Mouse (Mus musculus) heart, adult 2 months (tissue): Measurements from ENCODE around the gene Ino80b. TPM values are rescaled to one million over a fixed set of nuclear protein-coding genes. Genes with fewer than 3 reads are reported as not detected.

ENCODE experiments used
- DNase-seq, 2 experiments: peaks; one replicate each; pipeline ENCODE4 v3.0.0; 2021
- H3K27ac ChIP-seq: fragments of 200-600 bp; 2 replicates; pipeline ENCODE4 v1.8.1; 2022
- H3K27me3 ChIP-seq: fragments of 200-500 bp; 2 replicates; pipeline ENCODE4 v1.6.1; 2012; ENCODE audit warnings: mild to moderate bottlenecking, low read length, inconsistent platforms, mixed read lengths; ENCODE audit not compliant: control insufficient read depth, insufficient read depth
- H3K36me3 ChIP-seq: fragments of 200-500 bp; 2 replicates; pipeline ENCODE4 v1.6.1; 2012; ENCODE audit warnings: low read length, inconsistent platforms; ENCODE audit not compliant: control insufficient read depth, insufficient read depth
- H3K4me1 ChIP-seq: fragments of 200-500 bp; 2 replicates; pipeline ENCODE4 v1.6.1; 2011; ENCODE audit warnings: low read length; ENCODE audit not compliant: control insufficient read depth, insufficient read depth
- H3K4me3 ChIP-seq: fragments of 200-600 bp; 2 replicates; pipeline ENCODE4 v1.8.1; 2022
- H3K79me2 ChIP-seq: fragments of 200-500 bp; replicated peaks from 2 replicates; pipeline ENCODE4 v1.6.1; 2012; ENCODE audit warnings: mild to moderate bottlenecking, inconsistent platforms, low read length, moderate library complexity, mixed read lengths; ENCODE audit not compliant: control insufficient read depth, insufficient read depth
- H3K9ac ChIP-seq: fragments of 200-500 bp; 2 replicates; pipeline ENCODE4 v1.6.1; 2012; ENCODE audit warnings: low read depth, mild to moderate bottlenecking, control low read depth, inconsistent platforms, low read length, mixed read lengths
- CTCF ChIP-seq: fragments of 200-600 bp; IDR thresholded peaks from 2 replicates; pipeline ENCODE4 v1.8.1; 2022; ENCODE audit warnings: antibody characterized with exemption, mild to moderate bottlenecking, moderate library complexity
- EP300 ChIP-seq: fragments of 200-500 bp; IDR thresholded peaks from 2 replicates; pipeline ENCODE4 v1.6.1; 2011; ENCODE audit warnings: low read depth, low read length, control low read depth; ENCODE audit not compliant: insufficient read depth
- POLR2A ChIP-seq: fragments of 200-500 bp; IDR thresholded peaks from 2 replicates; pipeline ENCODE4 v1.6.1; 2011; ENCODE audit warnings: mild to moderate bottlenecking, low read depth, low read length, control low read depth; ENCODE audit not compliant: insufficient read depth
- WGBS: fragments of 180-500 bp; shearing (Covaris S2); methylation state at CpG from one replicate; pipeline ENCODE4 v1.1.7; 2018; 5-methylcytosine and 5-hydroxymethylcytosine counted together
- intact Hi-C: fragments of 180-260 bp; cut with DNase I; formaldehyde crosslinking; loops from one replicate; pipeline ENCODE4 v1.15.1; 2025
- polyA plus RNA-seq: library from polyadenylated mRNA; depleted of rRNA; stranded (reverse); fragments of >200 nt; gene quantifications from 2 replicates; pipeline ENCODE4 v1.2.3, GENCODE M21; 2012
- total RNA-seq, 2 experiments: library from RNA; stranded (reverse); gene quantifications; 2 replicates each; pipeline ENCODE4 v1.2.3; 2021

The Ino80b gene
- total and polyA plus RNA-seq, 3 experiments, result 9.5 to 15.1 (median 13.1) TPM

- no peak for DNase-seq
- no peak overlapping the region for H3K27ac ChIP-seq
- H3K27me3 ChIP-seq, result no peaks in the 10 kb centered on the region
- no peaks in the 10 kb centered on the region for H3K79me2 ChIP-seq
- TF ChIP-seq POLR2A, result no peak
- no peak for TF ChIP-seq CTCF
- no peak for TF ChIP-seq EP300
- H3K4me3 ChIP-seq, result no peak overlapping the region
- no peak overlapping the region for H3K9ac ChIP-seq
- 56% methylated on average over 7 of the region's 7 CpGs for WGBS
- intact Hi-C loops, result no loop called here
- no peaks in the 10 kb centered on the region for H3K36me3 ChIP-seq
- H3K4me1 ChIP-seq, result 0 out of 2 replicates have a peak, but pooled peaks cover 2% of the 10 kb centered on the region
Measured at GRCm38 (mm10) chr6:83147280-83147679, 22.0 kb upstream of the Ino80b start.

DNA sequence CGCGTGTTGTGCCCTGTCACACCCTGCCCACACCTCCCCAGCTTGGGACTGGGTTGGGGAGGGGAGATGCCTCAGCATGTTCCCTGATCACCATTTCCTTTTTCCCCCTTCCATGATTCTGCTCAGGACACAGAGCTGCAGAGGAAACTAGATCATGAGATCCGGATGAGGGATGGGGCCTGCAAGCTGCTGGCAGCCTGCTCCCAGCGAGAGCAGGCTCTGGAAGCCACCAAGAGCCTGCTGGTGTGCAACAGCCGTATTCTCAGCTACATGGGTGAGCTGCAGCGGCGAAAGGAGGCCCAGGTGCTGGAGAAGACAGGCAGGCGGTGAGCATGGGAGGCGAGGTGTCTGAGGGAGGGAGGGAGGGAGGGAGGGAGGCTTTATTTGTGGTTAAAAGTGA is 20.6 kb upstream of the Ino80b start:
- H3K27me3 ChIP-seq, result no peaks in the 10 kb centered on the region
- intact Hi-C loops, result no loop called here
- H3K4me3 ChIP-seq, result no peak overlapping the region
- DNase-seq, result no peak
- H3K79me2 ChIP-seq, result no peaks in the 10 kb centered on the region
- 49% methylated on average over 9 of the region's 9 CpGs for WGBS
- 0 out of 2 replicates have a peak, but pooled peaks cover 2% of the 10 kb centered on the region for H3K4me1 ChIP-seq
- no peak overlapping the region for H3K27ac ChIP-seq
- H3K36me3 ChIP-seq, result no peaks in the 10 kb centered on the region
- no peak overlapping the region for H3K9ac ChIP-seq
- TF ChIP-seq CTCF (no peak), POLR2A (no peak), EP300 (no peak)

- H3K36me3 ChIP-seq, result no peaks in the 10 kb centered on the region
Measured at GRCm38 (mm10) chr6:83145209-83145608, 20.0 kb upstream of the Ino80b start.

GRCm38 (mm10) chr6:83142886-83143285 is 17.7 kb upstream of the Ino80b start:
- WGBS, result 77% methylated on average over 11 of the region's 11 CpGs
- peaks cover 2% of the 10 kb centered on the region; the same call in 1 of the 2 replicates for H3K4me1 ChIP-seq
- no peaks in the 10 kb centered on the region for H3K27me3 ChIP-seq
- no peak overlapping the region for H3K9ac ChIP-seq
- intact Hi-C loops, result no loop called here
- no peak overlapping the region for H3K4me3 ChIP-seq
- no peaks in the 10 kb centered on the region for H3K36me3 ChIP-seq
- H3K79me2 ChIP-seq, result no peaks in the 10 kb centered on the region
- TF ChIP-seq EP300 (no peak), CTCF (no peak), POLR2A (no peak)
- H3K27ac ChIP-seq, result no peak overlapping the region; the same call in 1 of the 2 replicates
- DNase-seq, result no peak

More at GRCm38 (mm10) chr6:83145209-83145608, 20.0 kb upstream of the Ino80b start:
- TF ChIP-seq CTCF, result no peak
- no peak for TF ChIP-seq EP300
- no peak for TF ChIP-seq POLR2A
- intact Hi-C loops, result no loop called here
- 0 out of 2 replicates have a peak, but pooled peaks cover 2% of the 10 kb centered on the region for H3K4me1 ChIP-seq
- no peak overlapping the region for H3K9ac ChIP-seq
- H3K4me3 ChIP-seq, result no peak overlapping the region
- DNase-seq, result no peak
- 22% methylated on average over 2 of the region's 2 CpGs for WGBS
- H3K79me2 ChIP-seq, result no peaks in the 10 kb centered on the region
- no peak overlapping the region for H3K27ac ChIP-seq
- no peaks in the 10 kb centered on the region for H3K27me3 ChIP-seq

DNA sequence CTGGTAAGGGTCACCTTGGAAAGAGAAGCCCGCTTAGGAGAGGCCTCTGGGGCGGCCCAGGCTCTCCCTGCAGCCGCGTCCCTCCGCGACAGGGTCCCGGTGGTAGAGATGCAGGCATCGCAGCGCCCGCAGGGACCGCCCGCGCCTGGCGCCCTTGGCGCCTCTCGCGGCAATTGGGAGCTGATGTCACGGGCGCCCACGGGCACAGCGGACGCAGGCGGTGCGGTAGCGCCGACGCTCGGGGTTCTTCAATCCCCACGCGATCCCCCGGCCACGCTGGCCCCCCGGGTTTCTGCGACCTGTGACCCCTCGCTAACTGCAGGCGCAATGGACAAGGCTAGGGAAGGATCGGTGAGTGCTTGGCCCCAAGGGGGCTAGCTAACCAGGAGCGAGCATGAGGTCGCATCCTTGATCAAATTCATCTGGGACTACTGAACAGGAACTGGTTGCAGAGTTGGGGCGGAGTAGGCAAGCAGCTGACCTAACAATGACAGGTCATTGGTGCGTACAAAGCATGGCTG is 17.0 kb upstream of the Ino80b start:
- peak; percentile 38 to 50 for DNase-seq
- peak overlapping the region; percentile 47 for H3K4me3 ChIP-seq
- H3K36me3 ChIP-seq, result no peaks in the 10 kb centered on the region

DNA sequence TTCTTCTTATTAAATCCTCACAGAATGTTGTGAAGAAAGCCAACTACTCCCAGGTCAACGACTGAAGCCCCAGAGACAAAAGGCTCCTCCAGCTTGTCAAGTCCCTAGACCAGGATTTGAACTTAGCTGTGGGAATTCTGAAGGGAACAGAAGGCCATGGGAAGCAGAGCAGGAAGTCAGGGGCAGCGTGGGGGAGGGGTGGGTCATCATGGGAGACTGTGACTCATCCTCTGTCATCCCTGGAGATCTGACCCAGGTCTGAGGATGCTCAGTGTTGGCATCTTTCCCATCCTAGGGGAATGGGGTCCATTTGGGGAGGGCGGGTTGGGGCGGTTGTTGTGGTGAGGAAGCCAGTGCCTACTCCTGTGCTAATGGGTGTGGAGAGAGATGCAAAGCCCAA is 16.4 kb upstream of the Ino80b start:
- no peak for DNase-seq
- intact Hi-C loops, result loop anchor here (2.0 kb wide), 1 partner anchor 17 kb away; no protein-coding TSS in a partner anchor
- TF ChIP-seq EP300, result no peak
- no peak for TF ChIP-seq CTCF
- TF ChIP-seq POLR2A, result 0 out of 2 replicates have a peak, but pooled peaks have one; percentile 16
- H3K36me3 ChIP-seq, result no peaks in the 10 kb centered on the region
- no peaks in the 10 kb centered on the region for H3K27me3 ChIP-seq
- H3K9ac ChIP-seq, result no peak overlapping the region
- H3K27ac ChIP-seq, result peak overlapping the region; percentile 49; the same call in 1 of the 2 replicates
- H3K79me2 ChIP-seq, result no peaks in the 10 kb centered on the region
- H3K4me3 ChIP-seq, result peak overlapping the region; percentile 47; the same call in 1 of the 2 replicates
- WGBS, result 40% methylated on average over 4 of the region's 4 CpGs
- peaks cover 2% of the 10 kb centered on the region; the same call in 1 of the 2 replicates for H3K4me1 ChIP-seq

More for the DNA sequence above, 17.0 kb upstream of the Ino80b start:
- TF ChIP-seq EP300 (no peak), POLR2A (peak; percentile 48), CTCF (no peak)
- H3K27me3 ChIP-seq, result no peaks in the 10 kb centered on the region
- no peaks in the 10 kb centered on the region for H3K79me2 ChIP-seq
- intact Hi-C loops, result no loop called here
- H3K9ac ChIP-seq, result peak overlapping the region; percentile 50; the same call in 1 of the 2 replicates
- 6% methylated on average over 41 of the region's 41 CpGs for WGBS
- peaks cover 2% of the 10 kb centered on the region; the same call in 1 of the 2 replicates for H3K4me1 ChIP-seq
- H3K27ac ChIP-seq, result peak overlapping the region; percentile 49
